Comparison of ENCODE assay signal across 9 mouse cellular contexts in the genomic region with DNA sequence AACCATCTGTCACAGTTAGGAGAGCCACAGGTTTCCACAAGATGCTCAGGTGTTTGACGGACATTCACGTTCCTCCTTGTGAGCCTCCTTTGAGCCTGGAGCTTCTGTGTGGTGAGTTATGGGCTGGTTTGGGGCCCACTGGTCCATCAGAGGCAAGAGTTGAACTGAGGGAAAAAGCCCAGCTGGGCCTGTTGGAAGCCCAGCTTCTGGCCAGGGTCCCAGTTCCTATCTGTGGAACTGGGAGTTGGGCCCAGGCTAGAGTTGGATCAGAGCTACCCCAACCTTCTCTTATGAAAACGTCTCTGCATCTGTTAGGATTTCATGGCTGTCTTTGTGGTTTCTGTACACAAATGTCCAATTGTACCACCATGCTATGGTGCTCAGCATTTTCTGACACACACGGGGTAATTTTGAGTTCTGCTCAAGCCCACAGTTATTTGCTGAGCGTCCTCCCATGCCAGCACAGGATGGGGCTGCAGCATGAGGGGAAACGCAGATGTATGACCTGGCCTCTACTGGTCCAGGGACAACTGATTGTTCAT. TPM values are rescaled to one million over a fixed set of nuclear protein-coding genes. Genes with fewer than 3 reads are reported as not detected.
DNase-seq lines count a peak whose midpoint lies in the region; ATAC-seq and TF ChIP-seq lines count a peak whose summit lies in the region.
"Had no signal": no experiment of that assay in that cellular context is flagged by ENCODE, and none has a peak within 500 bp of the region (broad histone marks: within the 10 kb centered on the region; RNA-seq: fewer than 3 reads in every experiment).

No protein-coding gene starts in this region.

- H3K27me3 ChIP-seq in cerebellum, adult 2 months (ENCODE audit: control insufficient read depth, insufficient read depth, low read length) = no peaks in the 10 kb centered on the region
- H3K27me3 ChIP-seq in neural tube, embryonic 11.5 days (ENCODE audit: control insufficient read depth, insufficient read depth, low read length) = no peaks in the 10 kb centered on the region
- H3K27me3 ChIP-seq in stomach, embryonic 16.5 days (ENCODE audit: control insufficient read depth, insufficient read depth, low read length) = no peaks in the 10 kb centered on the region
- 0 out of 2 replicates have a peak, but pooled peaks cover 4% of the 10 kb centered on the region for H3K27me3 ChIP-seq in liver, postnatal 0 days (ENCODE audit: insufficient read depth, low read length)

- DNase-seq in cerebellum, adult 2 months = peak; percentile 40 to 50
- DNase-seq in cerebellum, adult 11 months = no peak
- DNase-seq in neural tube, embryonic 11.5 days (ENCODE audit: low spot score) = no peak
- no peak for DNase-seq in neural tube, embryonic 10.5 days (ENCODE audit: extremely low spot score, low spot score)
- peak; percentile 56 for DNase-seq in heart, postnatal 25 days (ENCODE audit: low spot score)
- no peak for DNase-seq in liver, postnatal 0 days

- 52% methylated on average over 6 of the region's 6 CpGs for WGBS in cerebellum, adult 2 months
- 85% methylated on average over 6 of the region's 6 CpGs for WGBS in neural tube, embryonic 11.5 days
- WGBS in stomach, embryonic 16.5 days = 75% methylated on average over 6 of the region's 6 CpGs
- 74% methylated on average over 6 of the region's 6 CpGs for WGBS in liver, postnatal 0 days (ENCODE audit: insufficient replicate concordance)

- H3K36me3 ChIP-seq in neural tube, embryonic 11.5 days (ENCODE audit: control insufficient read depth, insufficient read depth, low read length) = no peaks in the 10 kb centered on the region
- H3K36me3 ChIP-seq in stomach, embryonic 16.5 days (ENCODE audit: control insufficient read depth, insufficient read depth, low read length) = no peaks in the 10 kb centered on the region
- H3K36me3 ChIP-seq in liver, postnatal 0 days (replicated peaks; ENCODE audit: insufficient read depth, low read length) = no peaks in the 10 kb centered on the region

- H3K9me3 ChIP-seq in neural tube, embryonic 11.5 days (ENCODE audit: control insufficient read depth, low read length) = no peaks in the 10 kb centered on the region
- no peaks in the 10 kb centered on the region for H3K9me3 ChIP-seq in stomach, embryonic 16.5 days (replicated peaks; ENCODE audit: control insufficient read depth, low read length)
- H3K9me3 ChIP-seq in liver, postnatal 0 days (ENCODE audit: low read length) = no peaks in the 10 kb centered on the region

- no peak overlapping the region for H3K27ac ChIP-seq in cerebellum, adult 2 months (ENCODE audit: insufficient read depth, low read length)
- H3K27ac ChIP-seq in neural tube, embryonic 11.5 days (ENCODE audit: low read depth, low read length) = 0 out of 2 replicates have a peak overlapping the region, but pooled peaks have one; percentile 39
- H3K27ac ChIP-seq in stomach, embryonic 16.5 days (ENCODE audit: low read length) = peak overlapping the region; percentile 63
- no peak overlapping the region for H3K27ac ChIP-seq in liver, postnatal 0 days (ENCODE audit: low read depth)
- H3K27ac ChIP-seq: left cerebral cortex, adult 2 months had no signal

- TF ChIP-seq POLR2A in cerebellum, adult 2 months (IDR thresholded peaks at IDR 0.05; ENCODE audit: borderline replicate concordance, insufficient read depth, low read length) = no peak

- peaks cover 12% of the 10 kb centered on the region for H3K4me1 ChIP-seq in cerebellum, adult 2 months (ENCODE audit: control insufficient read depth, insufficient read depth, low read length)
- H3K4me1 ChIP-seq in neural tube, embryonic 11.5 days (ENCODE audit: control insufficient read depth, insufficient read depth, low read length) = peaks cover 50% of the 10 kb centered on the region
- H3K4me1 ChIP-seq in stomach, embryonic 16.5 days (ENCODE audit: control insufficient read depth, insufficient read depth, low read length) = peaks cover 66% of the 10 kb centered on the region
- peaks cover 3% of the 10 kb centered on the region; the same call in 1 of the 2 replicates for H3K4me1 ChIP-seq in liver, postnatal 0 days (ENCODE audit: insufficient read depth)

- H3K9ac ChIP-seq in neural tube, embryonic 11.5 days (ENCODE audit: low read length) = no peak overlapping the region
- H3K9ac ChIP-seq in stomach, embryonic 16.5 days (ENCODE audit: low read length) = no peak overlapping the region
- H3K9ac ChIP-seq in liver, postnatal 0 days (replicated peaks) = no peak overlapping the region

- intact Hi-C loops in heart, postnatal 25 days (cut with DNase I) = no loop called here

- no peak overlapping the region for H3K4me2 ChIP-seq in neural tube, embryonic 11.5 days (ENCODE audit: low read depth)
- no peak overlapping the region for H3K4me2 ChIP-seq in stomach, embryonic 16.5 days (ENCODE audit: low read depth, low read length)
- H3K4me2 ChIP-seq in liver, postnatal 0 days (ENCODE audit: low read depth, low read length) = no peak overlapping the region

- no peak for ATAC-seq in neural tube, embryonic 11.5 days (ENCODE audit: insufficient read depth, low FRiP score, low TSS enrichment)
- no peak for ATAC-seq in stomach, embryonic 16.5 days (ENCODE audit: insufficient read depth, low FRiP score)
- ATAC-seq in granulocyte monocyte progenitor cell, adult 5-6 weeks (replicated peaks; ENCODE audit: poor library complexity, severe bottlenecking) = no peak
- no peak for ATAC-seq in liver, postnatal 0 days

- no peak for TF ChIP-seq CTCF in cerebellum, adult 2 months (IDR thresholded peaks at IDR 0.05; ENCODE audit: borderline replicate concordance, insufficient read depth, low read depth, low read length)
- TF ChIP-seq CTCF in liver, postnatal 0 days (IDR thresholded peaks at IDR 0.05; ENCODE audit: low read depth) = no peak

- TF ChIP-seq EP300 in liver, postnatal 0 days (IDR thresholded peaks at IDR 0.05; ENCODE audit: low read depth) = no peak

- H3K4me3 ChIP-seq in cerebellum, adult 2 months (replicated peaks; ENCODE audit: insufficient read depth, low read depth, low read length) = no peak overlapping the region
- H3K4me3 ChIP-seq in neural tube, embryonic 11.5 days (ENCODE audit: low read depth, low read length) = no peak overlapping the region
- H3K4me3 ChIP-seq in stomach, embryonic 16.5 days (replicated peaks; ENCODE audit: low read length) = no peak overlapping the region
- no peak overlapping the region for H3K4me3 ChIP-seq in liver, postnatal 0 days (ENCODE audit: low read depth, low read length)
- H3K4me3 ChIP-seq: left cerebral cortex, adult 2 months had no signal

RNA-seq across cellular contexts. Expression of gene Igsf3, which starts 16.3 kb away (rescaled TPM):
- polyA plus RNA-seq in cerebellum, adult 2 months (2012; rRNA removed) = 4.3 and 5.1 TPM in 2 replicates
- polyA plus RNA-seq in neural tube, embryonic 11.5 days (2014; fragmentation: Nextera tagmentation; extraction: Ambion mirVana) = 22.7 and 24.6 TPM in 2 replicates
- total RNA-seq in heart, postnatal 25 days (2021) = 10 to 100 TPM; 11.6 to 12.5 TPM
- polyA plus RNA-seq in stomach, embryonic 16.5 days (2015; fragmentation: Nextera tagmentation; extraction: Ambion mirVana) = 35.3 and 36.7 TPM in 2 replicates
- 0.13 TPM in 2 replicates for total RNA-seq in granulocyte monocyte progenitor cell, adult 5-6 weeks (2014; fragmentation: Nextera tagmentation)
- total RNA-seq in granulocyte monocyte progenitor cell, adult 5-6 weeks (2017) = under 0.01 and 0.04 TPM in 2 replicates
- polyA plus RNA-seq in liver, postnatal 0 days (2015; fragmentation: Nextera tagmentation; extraction: Ambion mirVana) = 1.7 and 1.9 TPM in 2 replicates

Comparison
In these comparisons a context has a peak if more than half of its experiments do, and no peak if none do; other contexts are left out.
1. DNase-seq: peak in cerebellum, adult 2 months (2 of 2) and heart, postnatal 25 days (single experiment); none in cerebellum, adult 11 months (single experiment), neural tube, embryonic 11.5 days (single experiment), neural tube, embryonic 10.5 days (single experiment) and liver, postnatal 0 days (single experiment).
2. H3K27ac ChIP-seq: peak in neural tube, embryonic 11.5 days (single experiment) and stomach, embryonic 16.5 days (single experiment); none in cerebellum, adult 2 months (single experiment) and liver, postnatal 0 days (single experiment).